Mouse (Mus musculus): ENCODE measurements at regions not wholly inside any gene's neighbourhood (a gene's known extent, or its start where the extent isn't known, plus 50 kb on each side); places are given as distances from the start of the nearest gene placed in this dataset.

DNA sequence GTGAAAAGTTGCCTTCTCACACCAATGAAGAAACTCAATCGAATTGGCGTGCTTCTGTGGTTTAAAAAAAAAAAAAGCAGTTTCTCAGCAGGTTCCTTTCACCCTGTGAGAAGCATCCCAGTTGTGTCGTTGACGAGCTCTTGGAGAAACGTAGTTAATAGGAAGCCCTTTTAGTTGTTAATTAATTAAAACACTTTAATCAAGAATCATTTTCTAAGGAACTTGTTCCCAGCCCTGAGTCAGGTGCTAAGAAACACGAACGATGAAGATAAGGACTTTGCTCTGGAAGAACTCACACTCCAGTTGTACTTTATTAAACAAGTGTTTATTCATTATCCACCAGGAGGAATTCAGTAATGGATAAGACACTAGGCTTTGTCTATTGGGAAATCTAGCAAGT lies 58.8 kb upstream of the Ak4 start:
- TF ChIP-seq CTCF (IDR thresholded peaks at IDR 0.05; ENCODE audit: low read depth) (no peak), EP300 (IDR thresholded peaks at IDR 0.05; ENCODE audit: low read depth) (no peak)
